Mouse (Mus musculus): ENCODE data around the gene Tshz2. TPM values are rescaled to one million over a fixed set of nuclear protein-coding genes. Genes with fewer than 3 reads are reported as not detected.

Gene Tshz2
- polyA plus RNA-seq, 1 experiment from 2014 or later, result 5.9 TPM

DNA sequence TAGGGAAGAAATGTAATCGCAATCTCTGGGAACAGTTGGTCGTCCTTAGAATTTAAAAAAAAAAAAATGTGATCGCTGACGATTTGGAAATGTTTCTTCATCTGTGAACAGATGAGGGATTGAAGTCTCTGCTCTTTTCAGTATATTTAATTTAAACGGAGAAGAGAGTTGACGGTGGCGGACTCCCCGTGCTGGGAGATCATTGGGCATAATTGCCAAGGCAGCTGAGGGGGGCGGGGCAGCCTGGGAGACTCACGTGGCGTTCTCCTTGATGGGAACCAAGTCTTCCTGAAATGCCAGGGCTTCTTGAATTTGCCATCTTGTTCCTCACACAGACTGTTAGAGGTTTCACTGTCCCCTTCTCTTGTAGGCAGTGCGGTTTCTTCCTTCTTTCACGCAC, 404.5 kb downstream of the Tshz2 start:
- no peak overlapping the region for H3K4me3 ChIP-seq (ENCODE audit: low read depth, low read length)
- H3K27ac ChIP-seq (replicated peaks; ENCODE audit: low read depth, low read length), result no peak overlapping the region
- no peak overlapping the region for H3K9ac ChIP-seq (ENCODE audit: low read length)
- peaks cover 7% of the 10 kb centered on the region for H3K4me1 ChIP-seq (ENCODE audit: control insufficient read depth, insufficient read depth, low read length)
- DNase-seq (ENCODE audit: low spot score), result no peak
- no peaks in the 10 kb centered on the region for H3K27me3 ChIP-seq (ENCODE audit: control insufficient read depth, insufficient read depth, low read length)
- no peak overlapping the region for H3K4me2 ChIP-seq (ENCODE audit: low read depth, severe bottlenecking)
- ATAC-seq (ENCODE audit: insufficient number of reproducible peaks, low FRiP score, low TSS enrichment, low read depth), result no peak
- H3K36me3 ChIP-seq (ENCODE audit: control insufficient read depth, insufficient read depth, low read length), result no peaks in the 10 kb centered on the region
- H3K9me3 ChIP-seq (ENCODE audit: control insufficient read depth, low read length), result no peaks in the 10 kb centered on the region
- WGBS, result 71% methylated on average over 13 of the region's 13 CpGs

DNA sequence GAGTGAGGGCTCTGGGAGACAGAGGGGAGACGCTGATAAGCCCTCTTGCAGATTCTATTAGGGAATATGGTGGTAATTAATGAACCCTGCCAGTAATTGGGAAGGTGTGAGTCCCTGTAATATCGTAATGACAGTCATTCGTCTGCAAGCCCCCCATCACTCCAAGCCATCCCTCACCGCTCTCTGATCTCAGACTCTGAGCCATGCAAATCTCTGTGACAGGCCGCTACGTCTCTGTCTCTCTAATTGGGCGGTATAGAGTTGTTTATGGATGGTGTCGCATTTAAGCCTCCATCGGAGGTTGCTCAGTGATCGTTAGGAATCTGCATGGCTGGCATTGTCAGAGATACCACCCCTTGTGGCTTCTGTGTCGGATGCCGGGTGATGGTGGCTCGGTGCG, 407.0 kb downstream of the Tshz2 start:
- Histone ChIP-seq H3K9ac (ENCODE audit: low read length) (no peak overlapping the region), H3K4me1 (ENCODE audit: control insufficient read depth, insufficient read depth, low read length) (peaks cover 4% of the 10 kb centered on the region; the same call in 1 of the 2 replicates), H3K27me3 (ENCODE audit: control insufficient read depth, insufficient read depth, low read length) (no peaks in the 10 kb centered on the region), H3K4me3 (ENCODE audit: low read depth, low read length) (no peak overlapping the region), H3K36me3 (ENCODE audit: control insufficient read depth, insufficient read depth, low read length) (no peaks in the 10 kb centered on the region), H3K4me2 (ENCODE audit: low read depth, severe bottlenecking) (no peak overlapping the region), H3K27ac (replicated peaks; ENCODE audit: low read depth, low read length) (no peak overlapping the region), H3K9me3 (ENCODE audit: control insufficient read depth, low read length) (no peaks in the 10 kb centered on the region)
- 52% methylated on average over 14 of the region's 14 CpGs for WGBS
- no peak for DNase-seq (ENCODE audit: low spot score)
- ATAC-seq (ENCODE audit: insufficient number of reproducible peaks, low FRiP score, low TSS enrichment, low read depth), result no peak

DNA sequence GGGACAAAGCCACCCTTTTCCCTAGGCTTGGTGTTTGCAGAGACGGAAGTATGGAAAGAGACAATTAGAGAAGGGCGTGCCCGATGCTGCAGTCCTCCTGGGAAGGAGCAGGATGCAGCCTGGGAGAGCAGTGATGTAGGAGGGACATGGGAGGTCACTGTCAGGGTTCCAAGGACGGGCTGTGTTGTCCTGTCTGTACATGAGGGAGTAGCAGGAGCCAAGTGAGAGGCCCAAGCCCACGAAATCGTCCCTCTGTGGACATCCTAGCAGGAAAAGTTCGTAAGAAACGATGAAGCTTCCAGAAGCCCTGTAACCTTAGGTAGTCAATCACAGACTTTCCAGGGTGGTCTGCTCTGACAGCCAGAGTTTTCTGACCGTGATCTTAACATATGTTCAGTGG, 408.3 kb downstream of the Tshz2 start:
- peaks cover 4% of the 10 kb centered on the region; the same call in 1 of the 2 replicates for H3K4me1 ChIP-seq (ENCODE audit: control insufficient read depth, insufficient read depth, low read length)
- 61% methylated on average over 9 of the region's 9 CpGs for WGBS

DNA sequence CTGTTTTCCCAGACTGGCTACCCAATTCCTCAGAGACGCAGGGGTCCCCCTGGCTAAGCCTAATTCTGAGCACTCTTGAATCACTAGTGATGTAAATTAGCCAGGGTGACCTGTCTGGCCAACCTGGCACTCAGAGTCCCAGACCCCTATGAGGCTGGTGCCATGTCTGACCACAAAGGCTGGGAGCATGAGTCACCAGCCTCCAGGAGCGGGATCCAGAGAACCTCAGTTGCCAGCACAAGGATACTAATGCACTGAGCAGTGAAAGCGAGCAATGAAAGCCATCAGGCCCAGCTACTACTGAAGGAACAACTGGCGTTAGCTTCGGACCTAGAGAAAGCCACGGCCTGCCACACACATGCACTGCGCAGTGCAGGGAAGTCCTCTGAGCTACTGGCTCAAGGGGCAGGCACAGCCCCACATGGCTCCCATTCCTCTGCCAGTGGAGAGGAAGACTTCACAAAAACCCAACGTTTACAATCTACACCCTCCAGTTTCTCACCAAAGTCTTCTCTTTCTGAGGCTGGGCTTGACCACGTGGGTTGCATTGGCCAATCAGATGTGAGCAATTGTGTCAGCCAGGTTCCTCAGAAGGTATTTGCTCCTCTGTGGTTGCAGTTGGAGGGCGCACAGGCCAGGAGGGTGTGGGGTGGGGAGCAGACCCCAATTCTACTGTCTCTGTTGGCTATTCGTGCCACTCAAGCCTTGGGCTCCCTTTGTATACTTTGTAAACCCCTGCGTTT, 409.8 kb downstream of the Tshz2 start:
- no peak for DNase-seq (ENCODE audit: low spot score)
- Histone ChIP-seq H3K9ac (ENCODE audit: low read length) (no peak overlapping the region), H3K4me1 (ENCODE audit: control insufficient read depth, insufficient read depth, low read length) (no peaks in the 10 kb centered on the region), H3K36me3 (ENCODE audit: control insufficient read depth, insufficient read depth, low read length) (no peaks in the 10 kb centered on the region), H3K27me3 (ENCODE audit: control insufficient read depth, insufficient read depth, low read length) (no peaks in the 10 kb centered on the region), H3K9me3 (ENCODE audit: control insufficient read depth, low read length) (no peaks in the 10 kb centered on the region), H3K4me3 (ENCODE audit: low read depth, low read length) (no peak overlapping the region), H3K27ac (replicated peaks; ENCODE audit: low read depth, low read length) (no peak overlapping the region), H3K4me2 (ENCODE audit: low read depth, severe bottlenecking) (no peak overlapping the region)
- WGBS, result 81% methylated on average over 12 of the region's 12 CpGs
- ATAC-seq (ENCODE audit: insufficient number of reproducible peaks, low FRiP score, low TSS enrichment, low read depth), result no peak

More for the DNA sequence above, 408.3 kb downstream of the Tshz2 start:
- H3K4me2 ChIP-seq (ENCODE audit: low read depth, severe bottlenecking), result no peak overlapping the region
- DNase-seq (ENCODE audit: low spot score) (no peak), ATAC-seq (ENCODE audit: insufficient number of reproducible peaks, low FRiP score, low TSS enrichment, low read depth) (no peak)
- no peaks in the 10 kb centered on the region for H3K27me3 ChIP-seq (ENCODE audit: control insufficient read depth, insufficient read depth, low read length)
- no peak overlapping the region for H3K9ac ChIP-seq (ENCODE audit: low read length)
- no peaks in the 10 kb centered on the region for H3K36me3 ChIP-seq (ENCODE audit: control insufficient read depth, insufficient read depth, low read length)
- no peaks in the 10 kb centered on the region for H3K9me3 ChIP-seq (ENCODE audit: control insufficient read depth, low read length)
- H3K4me3 ChIP-seq (ENCODE audit: low read depth, low read length), result no peak overlapping the region
- H3K27ac ChIP-seq (replicated peaks; ENCODE audit: low read depth, low read length), result no peak overlapping the region

DNA sequence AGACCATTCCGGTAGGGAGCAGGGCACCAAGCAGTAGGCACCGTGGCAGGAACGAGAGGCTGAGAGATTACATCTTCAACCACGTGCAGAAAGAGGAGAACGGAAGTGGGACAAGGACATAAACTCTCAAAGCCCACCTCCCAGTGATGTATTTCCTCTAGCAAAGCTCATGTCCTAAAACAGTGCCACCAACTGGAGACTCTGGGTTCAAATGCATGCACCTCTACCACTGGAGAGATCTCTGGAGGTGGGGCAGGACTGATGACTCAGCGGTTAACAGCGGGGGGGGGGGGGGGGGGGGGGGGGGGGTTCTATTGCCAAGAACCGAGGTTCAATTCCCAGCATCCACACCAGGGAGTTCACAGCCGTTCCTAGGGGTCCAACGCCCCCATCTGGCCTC, 410.5 kb downstream of the Tshz2 start:
- WGBS, result 90% methylated on average over 9 of the region's 10 CpGs
- no peak for ATAC-seq (ENCODE audit: insufficient number of reproducible peaks, low FRiP score, low TSS enrichment, low read depth)
- no peak overlapping the region for H3K27ac ChIP-seq (replicated peaks; ENCODE audit: low read depth, low read length)
- no peak overlapping the region for H3K9ac ChIP-seq (ENCODE audit: low read length)
- H3K27me3 ChIP-seq (ENCODE audit: control insufficient read depth, insufficient read depth, low read length), result no peaks in the 10 kb centered on the region
- H3K36me3 ChIP-seq (ENCODE audit: control insufficient read depth, insufficient read depth, low read length), result no peaks in the 10 kb centered on the region
- no peaks in the 10 kb centered on the region for H3K4me1 ChIP-seq (ENCODE audit: control insufficient read depth, insufficient read depth, low read length)
- DNase-seq (ENCODE audit: low spot score), result no peak
- no peak overlapping the region for H3K4me3 ChIP-seq (ENCODE audit: low read depth, low read length)
- no peak overlapping the region for H3K4me2 ChIP-seq (ENCODE audit: low read depth, severe bottlenecking)
- H3K9me3 ChIP-seq (ENCODE audit: control insufficient read depth, low read length), result no peaks in the 10 kb centered on the region

DNA sequence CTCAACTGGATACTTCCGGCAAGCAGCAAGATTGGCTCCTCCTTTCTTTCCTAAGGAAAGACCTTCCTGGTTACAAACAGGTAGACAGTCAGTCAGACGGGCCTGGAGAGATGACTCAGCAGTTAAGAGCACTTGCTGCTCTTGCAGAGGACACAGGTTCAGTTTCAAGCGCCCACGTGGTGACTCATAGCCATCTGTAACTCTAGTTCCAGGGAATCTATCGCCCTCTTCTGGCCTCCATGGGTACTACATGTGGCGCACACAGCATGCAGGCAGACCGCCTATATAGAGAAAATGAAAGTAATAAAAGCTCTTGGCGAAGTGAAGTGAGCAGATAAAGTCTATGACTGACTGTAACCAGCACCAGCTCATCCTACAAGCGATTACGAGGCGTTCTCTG, 413.1 kb downstream of the Tshz2 start:
- no peaks in the 10 kb centered on the region for H3K9me3 ChIP-seq (ENCODE audit: control insufficient read depth, low read length)
- no peak overlapping the region for H3K9ac ChIP-seq (ENCODE audit: low read length)
- H3K4me3 ChIP-seq (ENCODE audit: low read depth, low read length), result no peak overlapping the region
- WGBS, result 79% methylated on average over 11 of the region's 11 CpGs
- ATAC-seq (ENCODE audit: insufficient number of reproducible peaks, low FRiP score, low TSS enrichment, low read depth) (no peak), DNase-seq (ENCODE audit: low spot score) (no peak)
- no peaks in the 10 kb centered on the region for H3K36me3 ChIP-seq (ENCODE audit: control insufficient read depth, insufficient read depth, low read length)
- H3K4me1 ChIP-seq (ENCODE audit: control insufficient read depth, insufficient read depth, low read length), result no peaks in the 10 kb centered on the region
- no peaks in the 10 kb centered on the region for H3K27me3 ChIP-seq (ENCODE audit: control insufficient read depth, insufficient read depth, low read length)
- H3K4me2 ChIP-seq (ENCODE audit: low read depth, severe bottlenecking), result no peak overlapping the region
- no peak overlapping the region for H3K27ac ChIP-seq (replicated peaks; ENCODE audit: low read depth, low read length)

DNA sequence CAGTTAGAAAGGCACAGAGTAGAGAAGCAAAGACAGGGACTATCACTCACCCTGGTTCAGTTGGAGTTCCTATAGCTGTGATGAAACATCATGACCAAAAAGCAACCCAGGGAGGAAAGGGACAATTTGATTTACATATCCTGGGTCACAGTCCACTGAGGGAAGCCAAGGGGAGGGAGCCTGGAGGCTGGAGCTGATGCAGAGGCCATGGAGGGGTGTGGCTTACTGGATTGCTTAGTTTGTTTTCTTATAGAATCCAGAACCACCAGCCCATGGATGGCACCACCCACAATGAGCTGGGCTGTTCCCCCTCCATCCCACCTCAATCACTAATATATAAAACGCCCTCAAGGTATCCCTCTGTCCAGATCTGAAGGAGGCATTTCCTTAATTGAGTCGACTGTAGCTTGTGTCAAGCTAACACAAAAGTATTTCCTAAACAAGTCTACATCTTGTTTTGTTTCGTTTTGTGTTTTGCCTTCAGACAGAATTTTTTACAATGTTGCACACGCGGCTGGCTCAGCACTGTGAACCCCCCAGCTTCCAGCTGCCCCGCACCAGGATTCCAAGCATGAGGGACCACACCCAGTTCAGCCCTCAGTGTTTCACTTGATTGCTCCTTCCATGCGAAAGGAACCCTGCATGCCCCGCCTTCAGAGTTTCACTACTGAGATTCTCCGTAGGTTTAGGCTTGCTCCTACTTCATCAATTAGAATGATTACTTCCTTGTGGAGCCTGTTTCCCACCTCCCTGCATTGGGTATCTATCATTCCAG, 413.7 kb downstream of the Tshz2 start:
- Histone ChIP-seq H3K4me2 (ENCODE audit: low read depth, severe bottlenecking) (no peak overlapping the region), H3K36me3 (ENCODE audit: control insufficient read depth, insufficient read depth, low read length) (no peaks in the 10 kb centered on the region), H3K27ac (replicated peaks; ENCODE audit: low read depth, low read length) (no peak overlapping the region), H3K9me3 (ENCODE audit: control insufficient read depth, low read length) (no peaks in the 10 kb centered on the region), H3K9ac (ENCODE audit: low read length) (no peak overlapping the region), H3K27me3 (ENCODE audit: control insufficient read depth, insufficient read depth, low read length) (no peaks in the 10 kb centered on the region), H3K4me1 (ENCODE audit: control insufficient read depth, insufficient read depth, low read length) (no peaks in the 10 kb centered on the region), H3K4me3 (ENCODE audit: low read depth, low read length) (no peak overlapping the region)
- ATAC-seq (ENCODE audit: insufficient number of reproducible peaks, low FRiP score, low TSS enrichment, low read depth) (no peak), DNase-seq (ENCODE audit: low spot score) (no peak)
- 83% methylated on average over 9 of the region's 9 CpGs for WGBS

DNA sequence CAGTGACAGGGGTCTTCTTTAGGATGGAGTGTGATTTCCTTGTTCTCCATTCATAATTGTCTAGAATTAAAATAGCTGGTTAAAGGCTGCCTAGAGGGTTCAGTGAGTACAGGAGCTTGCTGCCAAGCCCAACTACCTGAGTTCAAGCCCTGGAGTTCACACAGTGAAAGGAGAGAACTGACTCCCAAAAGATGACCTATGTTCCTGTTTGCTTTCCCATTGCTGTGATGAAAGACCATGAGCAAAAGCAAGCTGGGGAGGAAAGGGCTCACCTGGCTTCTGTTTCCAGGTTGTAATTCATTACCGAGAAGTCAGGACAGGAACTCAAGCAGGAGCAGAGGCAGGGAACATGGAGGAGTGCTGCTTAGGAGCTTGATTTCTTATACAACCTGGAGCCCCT, 416.0 kb downstream of the Tshz2 start:
- H3K9ac ChIP-seq (ENCODE audit: low read length), result no peak overlapping the region
- DNase-seq (ENCODE audit: low spot score), result no peak
- no peak for ATAC-seq (ENCODE audit: insufficient number of reproducible peaks, low FRiP score, low TSS enrichment, low read depth)
- 82% methylated on average over 1 of the region's 1 CpGs for WGBS
- H3K27ac ChIP-seq (replicated peaks; ENCODE audit: low read depth, low read length), result no peak overlapping the region
- H3K36me3 ChIP-seq (ENCODE audit: control insufficient read depth, insufficient read depth, low read length), result no peaks in the 10 kb centered on the region
- no peak overlapping the region for H3K4me2 ChIP-seq (ENCODE audit: low read depth, severe bottlenecking)
- no peaks in the 10 kb centered on the region for H3K9me3 ChIP-seq (ENCODE audit: control insufficient read depth, low read length)
- no peaks in the 10 kb centered on the region for H3K27me3 ChIP-seq (ENCODE audit: control insufficient read depth, insufficient read depth, low read length)
- H3K4me1 ChIP-seq (ENCODE audit: control insufficient read depth, insufficient read depth, low read length), result no peaks in the 10 kb centered on the region
- H3K4me3 ChIP-seq (ENCODE audit: low read depth, low read length), result no peak overlapping the region
